Mouse (Mus musculus): ENCODE measurements around the gene Cpxm2.
A peak's percentile ranks its signal among the peaks of the same experiment; 100 is the strongest.

Cpxm2 gene

GRCm38 (mm10) chr7:132015193-132015592, 139.3 kb downstream of the Cpxm2 start:
- no peak for DNase-seq

DNA sequence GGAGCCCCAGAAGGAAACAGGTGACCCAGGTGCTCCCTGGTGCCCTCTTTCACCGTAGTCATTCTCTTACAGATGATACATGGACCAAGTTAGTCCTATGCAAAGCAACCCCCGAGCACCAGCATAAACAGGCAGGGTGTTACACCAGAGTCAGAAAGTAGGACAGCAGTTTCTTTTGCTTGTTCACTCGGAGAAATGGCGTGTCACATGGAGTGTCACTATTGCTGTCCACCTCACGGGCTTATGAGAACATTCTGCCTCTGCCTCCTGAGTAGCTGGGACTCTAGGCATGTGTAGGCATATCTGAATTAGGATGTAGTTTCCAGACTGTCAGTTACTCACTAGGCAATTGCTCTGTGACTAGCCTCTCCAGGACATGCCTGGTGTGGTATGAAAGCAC, 140.6 kb downstream of the Cpxm2 start:
- DNase-seq = no peak

DNA sequence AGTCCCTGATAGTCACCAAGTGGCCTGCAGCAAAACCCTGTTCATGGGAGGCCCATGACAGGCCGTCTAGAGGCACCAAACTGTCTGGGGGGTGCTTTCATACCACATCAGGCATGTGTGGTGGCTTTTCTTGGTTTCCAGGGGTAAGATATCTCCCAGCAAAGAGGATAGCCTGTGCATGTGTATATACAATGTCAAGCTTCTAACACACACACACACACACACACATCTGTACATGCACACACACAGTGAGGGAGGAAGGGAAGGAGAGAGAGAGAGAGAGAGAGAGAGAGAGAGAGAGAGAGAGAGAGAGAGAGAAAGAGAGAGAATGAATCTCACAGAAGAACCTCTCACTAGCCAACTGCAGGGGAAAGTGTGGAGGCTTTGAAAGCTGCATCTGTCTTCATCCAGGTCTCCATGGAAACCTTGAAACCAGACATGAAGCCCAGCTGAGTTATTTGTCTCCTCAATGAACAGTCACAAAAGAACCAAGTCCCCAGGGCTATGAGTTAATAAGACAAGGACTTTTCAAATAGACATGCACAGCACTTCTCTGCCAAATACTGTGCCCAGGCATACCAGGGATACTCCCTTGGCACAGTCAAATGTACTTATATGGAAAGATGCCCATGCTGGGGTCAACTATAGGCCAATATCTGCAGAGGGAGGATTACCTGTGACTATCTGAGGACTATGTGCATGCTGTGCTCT, 141.4 kb downstream of the Cpxm2 start:
- no peak for DNase-seq

DNA sequence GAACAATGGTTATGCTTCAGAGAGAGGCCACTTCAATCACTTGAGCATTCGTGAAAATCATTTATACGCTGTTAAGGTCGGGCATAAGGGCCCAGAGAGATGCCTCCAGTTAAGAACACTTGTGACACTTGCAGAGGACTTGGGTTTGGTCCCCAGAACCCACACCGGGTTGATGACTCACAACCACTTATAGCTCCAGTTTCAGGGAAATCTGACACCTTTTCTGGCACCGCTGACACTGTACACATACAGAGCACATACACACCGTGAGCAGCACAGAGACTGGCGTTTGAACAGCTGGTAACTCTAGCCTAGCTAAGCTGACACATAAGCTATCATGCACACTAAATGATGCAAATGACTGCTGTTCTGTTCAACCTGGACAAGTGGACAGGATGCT, 145.5 kb downstream of the Cpxm2 start:
- DNase-seq = peak; percentile 22 to 55

GRCm38 (mm10) chr7:132005996-132006696, 148.4 kb downstream of the Cpxm2 start:
- no peak for DNase-seq

- DNase-seq = peak in 1 of 2 experiments; percentile 2
Observed at GRCm38 (mm10) chr7:131992873-131993272, 161.7 kb downstream of the Cpxm2 start.

DNA sequence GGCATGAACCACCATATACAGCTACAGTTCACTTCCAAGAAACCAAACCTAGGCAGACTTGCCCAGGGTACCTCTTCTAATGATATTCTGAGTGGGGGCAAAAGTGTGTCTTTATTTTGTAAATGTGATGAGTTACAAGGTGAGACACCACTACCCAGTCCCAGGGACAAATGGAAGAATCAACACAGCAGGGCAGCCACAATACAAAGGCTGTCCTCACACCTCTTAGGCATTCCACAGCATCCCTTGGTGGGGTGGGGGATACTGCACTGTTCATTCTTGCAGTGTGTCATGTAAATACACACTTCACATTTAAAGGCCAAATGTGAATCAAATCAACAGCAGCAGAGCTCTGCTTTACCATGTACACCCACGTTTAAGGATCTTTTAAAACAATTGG, 162.3 kb downstream of the Cpxm2 start:
- DNase-seq = no peak

DNA sequence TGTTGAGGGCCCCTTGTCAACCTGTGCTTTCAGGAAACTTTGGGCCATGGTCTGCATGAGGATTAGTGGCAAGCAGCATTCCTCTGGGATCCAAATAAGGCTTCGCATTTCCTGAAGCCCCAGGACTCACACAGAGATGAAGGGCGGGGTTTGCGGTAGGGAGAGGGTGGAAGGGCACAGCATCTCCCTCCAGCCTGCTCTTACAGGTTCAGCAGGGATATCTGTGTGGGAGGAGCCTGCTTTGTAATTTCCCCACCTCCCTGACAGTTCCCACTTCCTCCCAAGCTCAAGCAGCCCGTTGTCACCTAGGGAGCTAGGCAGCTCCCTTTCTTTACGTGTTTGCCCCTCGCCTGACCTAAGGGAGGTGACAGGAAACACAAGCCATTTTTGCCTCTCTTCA, 165.5 kb downstream of the Cpxm2 start:
- DNase-seq = no peak
